Mouse (Mus musculus): ENCODE measurements around the gene Pif1. TPM values are rescaled to one million over a fixed set of nuclear protein-coding genes. Genes with fewer than 3 reads are reported as not detected.

The Pif1 gene
- polyA plus RNA-seq, 1 experiment from 2014 or later = 10.0 TPM

DNA sequence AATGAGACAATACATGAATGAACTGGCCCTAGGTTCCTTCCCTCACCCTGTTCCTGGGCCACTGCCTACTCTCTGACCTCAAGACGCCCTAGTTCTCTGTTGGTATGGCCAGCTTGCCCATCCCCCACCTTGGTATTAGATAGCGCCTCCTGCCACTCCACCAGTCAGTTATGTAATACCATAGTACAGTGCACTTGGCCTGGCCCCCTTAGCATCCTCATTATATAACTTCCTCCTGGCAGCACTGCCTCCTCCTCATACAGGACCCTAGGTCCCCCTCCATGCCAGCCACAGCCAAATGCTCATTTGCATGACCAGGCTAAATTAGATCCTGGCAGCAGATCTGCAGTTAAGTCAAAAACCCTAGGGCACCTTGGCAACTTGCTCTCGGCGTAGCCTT is 25.9 kb upstream of the Pif1 start:
- Histone ChIP-seq H3K9ac (no peak overlapping the region), H3K27me3 (no peaks in the 10 kb centered on the region), H3K27ac (replicated peaks) (peak overlapping the region; percentile 20; the same call in 1 of the 2 replicates), H3K4me3 (replicated peaks) (no peak overlapping the region), H3K36me3 (replicated peaks) (peaks cover 100% of the 10 kb centered on the region), H3K4me2 (no peak overlapping the region), H3K9me3 (replicated peaks) (no peaks in the 10 kb centered on the region), H3K4me1 (replicated peaks) (peaks cover 89% of the 10 kb centered on the region)
- ATAC-seq (ENCODE audit: insufficient read depth) = no peak
- 66% methylated on average over 4 of the region's 4 CpGs for WGBS (ENCODE audit: insufficient replicate concordance)

DNA sequence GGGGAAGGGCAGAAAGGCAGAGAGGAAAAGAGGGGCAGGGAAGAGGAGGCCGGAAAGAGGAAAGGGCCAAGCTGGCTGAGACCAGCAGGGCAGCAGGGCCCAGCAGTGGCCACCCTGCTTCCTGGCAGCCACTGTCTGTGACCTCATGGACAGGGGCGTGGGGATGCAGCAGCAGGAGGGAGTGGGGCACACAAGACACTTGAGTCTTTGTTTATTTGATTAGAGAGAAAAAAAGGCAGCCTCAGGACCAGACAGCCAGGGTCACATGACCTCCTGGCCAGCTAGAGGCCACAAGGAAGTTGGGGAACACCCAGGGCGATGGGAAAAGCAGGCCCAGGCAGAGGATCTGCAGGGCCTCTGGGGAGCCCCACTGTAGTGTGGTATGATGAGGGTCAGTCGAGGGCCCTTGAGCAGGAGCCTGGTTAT is 24.9 kb upstream of the Pif1 start:
- Histone ChIP-seq H3K27ac (replicated peaks) (peak overlapping the region; percentile 21; the same call in 1 of the 2 replicates), H3K4me1 (replicated peaks) (peaks cover 89% of the 10 kb centered on the region), H3K9me3 (replicated peaks) (no peaks in the 10 kb centered on the region), H3K4me2 (no peak overlapping the region), H3K27me3 (no peaks in the 10 kb centered on the region), H3K9ac (no peak overlapping the region), H3K4me3 (replicated peaks) (no peak overlapping the region), H3K36me3 (replicated peaks) (peaks cover 100% of the 10 kb centered on the region)
- no peak; the same call in 1 of the 2 replicates for ATAC-seq (ENCODE audit: insufficient read depth)
- 66% methylated on average over 4 of the region's 4 CpGs for WGBS (ENCODE audit: insufficient replicate concordance)

DNA sequence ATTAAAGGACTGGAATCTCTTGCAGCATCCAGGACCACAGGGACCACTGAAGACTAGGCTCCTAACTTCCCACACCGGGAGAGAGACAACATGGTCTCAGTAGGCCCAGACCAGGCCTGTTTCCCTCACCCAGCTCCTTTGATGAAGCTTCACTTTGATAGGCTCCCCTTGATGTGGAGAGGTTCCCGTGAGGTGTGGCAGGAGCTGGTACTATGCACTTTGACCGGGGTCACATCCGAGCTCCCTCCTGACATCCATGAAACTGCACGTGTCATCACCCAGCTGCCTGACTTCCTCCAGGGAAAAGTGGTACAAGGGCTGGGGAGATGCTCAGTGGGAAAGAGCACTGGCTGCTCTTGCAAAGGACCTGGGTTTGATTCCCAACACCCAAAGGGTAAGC is 23.9 kb upstream of the Pif1 start:
- peaks cover 85% of the 10 kb centered on the region for H3K4me1 ChIP-seq (replicated peaks)
- peak overlapping the region; percentile 49; the same call in 1 of the 2 replicates for H3K27ac ChIP-seq (replicated peaks)
- peaks cover 100% of the 10 kb centered on the region for H3K36me3 ChIP-seq (replicated peaks)
- no peak for ATAC-seq (ENCODE audit: insufficient read depth)
- no peaks in the 10 kb centered on the region for H3K9me3 ChIP-seq (replicated peaks)
- H3K4me3 ChIP-seq (replicated peaks) = no peak overlapping the region
- no peak overlapping the region for H3K9ac ChIP-seq
- WGBS (ENCODE audit: insufficient replicate concordance) = 86% methylated on average over 5 of the region's 5 CpGs
- H3K27me3 ChIP-seq = no peaks in the 10 kb centered on the region
- no peak overlapping the region for H3K4me2 ChIP-seq

DNA sequence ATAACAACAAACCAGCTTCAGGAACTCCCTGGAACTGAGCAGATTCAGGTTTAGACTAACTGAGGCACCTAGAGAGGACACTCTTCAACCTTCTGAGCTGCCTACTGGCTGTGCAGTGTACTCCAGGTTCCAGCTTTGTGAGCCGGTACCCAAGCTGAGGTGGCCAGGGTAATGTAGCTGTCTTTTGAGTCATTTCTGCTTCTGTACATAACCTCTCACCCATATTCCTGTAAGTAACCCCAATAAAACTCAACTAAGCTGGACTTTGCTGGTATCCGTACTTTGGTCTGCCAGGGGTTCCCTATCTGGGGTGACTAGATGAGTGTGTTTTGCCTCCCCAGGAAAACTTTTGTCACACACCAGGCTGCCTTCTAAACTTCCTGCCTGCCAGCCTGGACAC is 22.3 kb upstream of the Pif1 start:
- H3K27ac ChIP-seq (replicated peaks) = peak overlapping the region; percentile 34; the same call in 1 of the 2 replicates
- WGBS (ENCODE audit: insufficient replicate concordance) = 84% methylated on average over 2 of the region's 2 CpGs
- no peak overlapping the region for H3K4me2 ChIP-seq
- no peaks in the 10 kb centered on the region for H3K27me3 ChIP-seq
- H3K4me1 ChIP-seq (replicated peaks) = peaks cover 92% of the 10 kb centered on the region
- no peaks in the 10 kb centered on the region for H3K9me3 ChIP-seq (replicated peaks)
- H3K36me3 ChIP-seq (replicated peaks) = peaks cover 100% of the 10 kb centered on the region
- no peak for ATAC-seq (ENCODE audit: insufficient read depth)
- H3K9ac ChIP-seq = no peak overlapping the region
- H3K4me3 ChIP-seq (replicated peaks) = no peak overlapping the region

DNA sequence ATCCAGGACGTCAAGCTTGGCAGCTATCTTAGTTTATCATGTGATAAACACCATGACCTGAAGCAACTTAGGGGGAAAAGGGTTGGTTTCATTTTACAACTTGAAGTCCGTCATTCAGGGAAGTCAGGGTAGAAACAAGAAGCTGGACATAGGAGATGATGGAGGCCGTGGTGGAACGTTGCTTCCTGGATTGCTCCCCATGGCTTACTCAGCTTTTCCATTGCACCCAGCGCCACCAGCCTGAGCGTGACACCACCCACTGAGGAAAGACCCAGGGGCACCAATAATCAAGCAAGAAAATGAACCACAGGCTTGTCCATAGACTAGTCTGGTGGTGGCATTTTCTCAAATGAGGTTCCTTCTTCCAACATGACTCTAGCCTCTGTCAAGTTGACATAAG is 18.2 kb upstream of the Pif1 start:
- Histone ChIP-seq H3K27ac (replicated peaks) (peak overlapping the region; percentile 39; the same call in 1 of the 2 replicates), H3K4me3 (replicated peaks) (no peak overlapping the region), H3K9me3 (replicated peaks) (no peaks in the 10 kb centered on the region), H3K9ac (no peak overlapping the region), H3K4me2 (no peak overlapping the region), H3K4me1 (replicated peaks) (peaks cover 68% of the 10 kb centered on the region), H3K27me3 (no peaks in the 10 kb centered on the region), H3K36me3 (replicated peaks) (peaks cover 99% of the 10 kb centered on the region)
- no peak for ATAC-seq (ENCODE audit: insufficient read depth)
- WGBS (ENCODE audit: insufficient replicate concordance) = 81% methylated on average over 6 of the region's 6 CpGs

DNA sequence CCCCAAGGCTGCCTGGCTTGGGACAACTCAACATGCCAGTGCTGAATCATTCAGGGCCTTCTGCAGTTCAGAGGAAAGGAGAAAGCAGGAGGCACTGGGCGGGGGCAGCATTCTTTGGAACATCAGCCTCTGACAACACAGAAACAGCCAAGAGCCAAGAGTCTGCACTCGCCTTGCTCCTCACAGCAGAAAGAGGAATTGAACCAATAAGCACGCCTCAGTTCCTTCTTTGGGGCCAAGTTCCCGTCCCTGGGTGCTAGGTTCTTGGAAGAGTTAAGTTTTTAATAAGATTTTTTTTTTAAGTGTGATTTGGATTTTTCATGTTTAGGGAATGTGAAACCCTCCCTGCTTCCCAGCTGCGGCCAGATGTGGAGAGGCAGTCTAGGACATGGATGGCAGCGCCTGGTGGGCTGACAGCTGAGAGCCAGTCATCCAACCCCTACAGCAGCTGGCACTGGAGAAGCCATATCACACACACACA is 17.4 kb upstream of the Pif1 start:
- H3K4me2 ChIP-seq = no peak overlapping the region
- peaks cover 64% of the 10 kb centered on the region for H3K4me1 ChIP-seq (replicated peaks)
- H3K4me3 ChIP-seq (replicated peaks) = no peak overlapping the region
- ATAC-seq (ENCODE audit: insufficient read depth) = no peak
- 69% methylated on average over 6 of the region's 6 CpGs for WGBS (ENCODE audit: insufficient replicate concordance)
- no peaks in the 10 kb centered on the region for H3K27me3 ChIP-seq
- peak overlapping the region; percentile 39; the same call in 1 of the 2 replicates for H3K27ac ChIP-seq (replicated peaks)
- H3K36me3 ChIP-seq (replicated peaks) = peaks cover 93% of the 10 kb centered on the region
- H3K9me3 ChIP-seq (replicated peaks) = no peaks in the 10 kb centered on the region
- no peak overlapping the region for H3K9ac ChIP-seq

DNA sequence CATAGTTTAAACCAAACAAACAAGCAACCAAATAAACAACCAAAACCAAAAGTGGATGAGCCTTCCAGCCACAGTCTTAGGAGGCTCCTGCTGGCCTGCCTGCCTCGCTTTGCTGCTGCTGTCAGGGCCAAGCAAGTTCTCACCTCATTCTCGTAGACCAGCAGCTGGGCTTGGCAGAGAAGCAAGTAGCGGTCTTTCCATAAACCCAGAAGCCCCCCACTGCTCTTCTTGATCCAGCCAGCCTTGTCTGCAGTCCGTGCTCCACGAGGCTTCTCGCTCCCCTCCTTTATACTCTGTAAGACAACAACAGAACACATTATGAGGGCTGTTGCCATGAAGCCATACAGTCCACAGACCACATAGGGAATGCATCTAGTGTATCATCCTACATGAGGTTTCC is 14.1 kb upstream of the Pif1 start:
- WGBS (ENCODE audit: insufficient replicate concordance) = 89% methylated on average over 6 of the region's 6 CpGs
- H3K27ac ChIP-seq (replicated peaks) = no peak overlapping the region
- no peak for ATAC-seq (ENCODE audit: insufficient read depth)
- H3K36me3 ChIP-seq (replicated peaks) = peaks cover 80% of the 10 kb centered on the region
- H3K9ac ChIP-seq = no peak overlapping the region
- no peak overlapping the region for H3K4me3 ChIP-seq (replicated peaks)
- H3K4me2 ChIP-seq = no peak overlapping the region
- H3K9me3 ChIP-seq (replicated peaks) = no peaks in the 10 kb centered on the region
- no peaks in the 10 kb centered on the region for H3K27me3 ChIP-seq
- H3K4me1 ChIP-seq (replicated peaks) = peaks cover 67% of the 10 kb centered on the region

DNA sequence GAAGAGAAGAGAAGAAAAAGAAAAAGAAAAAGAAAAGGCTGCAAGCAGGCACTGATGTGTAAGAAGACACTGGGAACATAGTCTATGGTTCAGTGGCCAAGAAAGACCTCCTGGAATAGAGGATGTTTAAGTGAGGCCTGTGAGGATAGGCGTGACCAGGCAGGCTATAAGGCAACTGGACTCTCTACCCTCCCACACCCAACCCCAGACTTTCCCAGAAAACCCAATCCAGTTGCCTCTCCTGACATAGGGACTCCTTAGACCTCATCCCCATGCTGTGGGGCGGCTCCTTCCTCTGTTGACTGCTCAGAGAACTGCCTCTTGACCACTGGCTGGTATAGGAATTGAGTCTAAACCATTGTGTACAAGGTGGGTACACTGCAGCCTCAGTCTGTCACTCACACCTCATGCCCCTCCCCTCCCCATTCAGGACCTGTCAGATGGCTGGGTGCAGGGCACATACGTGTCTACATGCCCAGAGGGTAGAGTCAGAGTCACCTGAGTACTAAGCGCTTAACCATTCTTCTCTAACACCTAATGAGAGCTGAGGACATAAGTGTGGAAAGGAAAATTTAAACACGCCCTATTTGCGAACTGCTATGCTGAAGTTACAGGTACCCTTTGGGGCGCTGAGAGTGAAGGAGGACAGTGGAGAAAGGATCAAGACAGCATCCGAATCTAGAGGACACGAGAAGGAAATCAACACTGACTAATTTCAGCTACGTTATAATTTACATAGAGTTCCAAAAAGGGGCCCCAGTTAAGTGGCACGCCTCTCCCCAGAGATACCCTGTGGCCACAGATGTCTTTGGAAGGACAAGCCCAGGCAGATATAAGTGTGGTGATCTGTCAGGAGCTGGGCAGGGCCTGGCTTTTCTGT is 12.2 kb upstream of the Pif1 start:
- Histone ChIP-seq H3K9me3 (replicated peaks) (no peaks in the 10 kb centered on the region), H3K27ac (replicated peaks) (peak overlapping the region; percentile 96), H3K27me3 (no peaks in the 10 kb centered on the region), H3K9ac (peak overlapping the region; percentile 93), H3K36me3 (replicated peaks) (peaks cover 61% of the 10 kb centered on the region), H3K4me3 (replicated peaks) (peak overlapping the region; percentile 87), H3K4me1 (replicated peaks) (peaks cover 60% of the 10 kb centered on the region), H3K4me2 (peak overlapping the region; percentile 84)
- ATAC-seq (ENCODE audit: insufficient read depth) = peak; percentile 71
- WGBS (ENCODE audit: insufficient replicate concordance) = 45% methylated on average over 11 of the region's 11 CpGs

DNA sequence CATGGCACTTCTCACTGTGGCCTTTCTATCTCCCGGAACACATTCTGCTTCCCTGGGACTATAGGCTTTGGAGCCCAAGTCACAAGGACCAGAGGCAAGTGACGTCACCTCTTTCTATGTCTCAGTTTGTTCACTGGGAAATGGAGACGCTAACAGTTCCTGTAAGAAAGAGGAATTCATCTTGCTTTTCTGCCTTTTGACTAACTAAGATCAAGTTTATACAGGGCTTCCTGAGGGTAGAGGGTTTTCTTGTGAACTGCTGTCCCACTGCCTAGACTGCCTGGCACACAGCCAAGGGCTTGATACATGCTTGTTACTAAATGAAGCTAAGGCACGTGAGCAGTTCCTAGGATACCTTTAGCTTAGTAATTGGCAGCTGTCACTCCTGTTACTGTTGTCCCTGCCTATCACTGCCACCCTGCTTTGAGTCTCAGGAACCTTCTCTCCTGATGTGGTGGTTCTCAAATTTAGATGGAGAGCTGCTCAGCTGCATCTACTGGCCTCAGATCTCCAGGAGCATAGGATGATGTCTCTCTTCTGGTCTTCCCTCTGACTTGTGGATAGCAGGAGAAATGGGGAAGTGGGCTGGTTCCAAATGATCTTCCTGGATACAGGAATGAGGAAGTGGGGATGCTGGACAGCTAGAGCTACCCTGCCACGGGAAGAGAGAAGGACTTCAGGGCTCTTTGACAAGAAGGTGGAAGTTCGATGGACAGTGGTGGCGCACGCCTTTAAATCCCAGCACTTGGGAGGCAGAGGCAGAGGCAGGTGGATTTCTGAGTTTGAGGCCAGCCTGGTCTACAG is 11.4 kb upstream of the Pif1 start:
- Histone ChIP-seq H3K4me2 (peak overlapping the region; percentile 84), H3K27ac (replicated peaks) (peak overlapping the region; percentile 96), H3K9ac (peak overlapping the region; percentile 93), H3K27me3 (no peaks in the 10 kb centered on the region), H3K4me1 (replicated peaks) (peaks cover 62% of the 10 kb centered on the region), H3K36me3 (replicated peaks) (peaks cover 52% of the 10 kb centered on the region), H3K4me3 (replicated peaks) (peak overlapping the region; percentile 87), H3K9me3 (replicated peaks) (no peaks in the 10 kb centered on the region)
- 47% methylated on average over 8 of the region's 8 CpGs for WGBS (ENCODE audit: insufficient replicate concordance)
- ATAC-seq (ENCODE audit: insufficient read depth) = no peak

DNA sequence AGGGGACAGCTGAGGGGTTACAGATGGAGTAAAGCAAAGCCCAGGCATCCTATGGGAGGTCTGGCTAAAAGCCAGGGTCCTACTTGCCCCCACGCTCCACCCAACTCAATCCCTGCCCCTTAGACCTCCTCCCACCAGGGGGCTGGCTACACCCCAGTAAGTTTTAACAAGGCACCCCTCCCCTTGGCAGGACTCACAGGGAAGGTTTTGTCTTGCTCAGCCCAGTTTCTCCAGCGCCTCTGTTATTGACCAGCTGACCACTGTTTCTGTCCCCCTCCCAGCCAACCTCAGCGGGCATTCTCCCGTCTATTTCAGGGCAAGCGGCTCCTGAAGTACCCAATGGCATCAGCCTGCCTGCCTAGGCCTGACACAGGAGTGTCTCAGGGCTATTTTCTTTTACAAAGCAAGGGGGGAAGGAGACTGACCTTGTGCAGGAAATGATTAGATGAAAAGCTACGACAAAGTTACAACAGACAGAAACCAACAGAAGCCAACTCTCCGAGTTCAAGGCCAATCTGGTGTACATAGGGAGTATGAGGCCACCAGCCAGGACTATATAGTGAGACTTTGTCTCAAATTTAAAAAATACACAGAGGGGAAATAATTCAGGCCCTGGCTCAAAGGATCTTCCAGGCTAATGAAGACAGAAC is 10.0 kb upstream of the Pif1 start:
- no peak for ATAC-seq (ENCODE audit: insufficient read depth)
- Histone ChIP-seq H3K4me3 (replicated peaks) (peak overlapping the region; percentile 87), H3K9me3 (replicated peaks) (no peaks in the 10 kb centered on the region), H3K36me3 (replicated peaks) (peaks cover 39% of the 10 kb centered on the region), H3K9ac (peak overlapping the region; percentile 93), H3K4me2 (peak overlapping the region; percentile 84), H3K27me3 (no peaks in the 10 kb centered on the region), H3K27ac (replicated peaks) (peak overlapping the region; percentile 96), H3K4me1 (replicated peaks) (peaks cover 68% of the 10 kb centered on the region)
- 36% methylated on average over 7 of the region's 7 CpGs for WGBS (ENCODE audit: insufficient replicate concordance)
